Mouse (Mus musculus): Measurements from ENCODE around the gene Rnf126. TPM values are rescaled to one million over a fixed set of nuclear protein-coding genes. Genes with fewer than 3 reads are reported as not detected.
"Not testable (repeated sequence)": the region's sequence is repeated elsewhere in the genome, so short reads cannot be mapped to it uniquely, and the experiment has no call there.

The Rnf126 gene
- total RNA-seq, 2 experiments from 2014 or later = 95.4 to 97.1 TPM

GRCm38 (mm10) chr10:79773208-79773607, 6.5 kb upstream of the Rnf126 start:
- intact Hi-C loops (cut with DNase I) = no loop called here
- no peak for DNase-seq (ENCODE audit: low spot score in 2 of 2)

- DNase-seq (ENCODE audit: low spot score in 2 of 2) = no peak
- intact Hi-C loops (cut with DNase I) = no loop called here
Measured at GRCm38 (mm10) chr10:79772320-79772719, 5.6 kb upstream of the Rnf126 start.

- intact Hi-C loops (cut with DNase I) = no loop called here
- no peak for DNase-seq (ENCODE audit: low spot score in 2 of 2)
Measured at GRCm38 (mm10) chr10:79769329-79769728, 2.6 kb upstream of the Rnf126 start.

GRCm38 (mm10) chr10:79768400-79768799, 1.6 kb upstream of the Rnf126 start:
- DNase-seq (ENCODE audit: low spot score in 2 of 2) = peak; percentile 74 to 79
- intact Hi-C loops (cut with DNase I) = no loop called here

- intact Hi-C loops (cut with DNase I) = no loop called here
- DNase-seq (ENCODE audit: low spot score in 2 of 2) = peak; percentile 96 to 98
Measured at GRCm38 (mm10) chr10:79767372-79768244, 856 bp upstream of the Rnf126 start.

- DNase-seq (ENCODE audit: low spot score in 2 of 2) = no peak
- intact Hi-C loops (cut with DNase I) = no loop called here
Measured at GRCm38 (mm10) chr10:79766001-79766507, 698 bp downstream of the Rnf126 start.

- no peak for DNase-seq (ENCODE audit: low spot score in 2 of 2)
- intact Hi-C loops (cut with DNase I) = no loop called here
Measured at GRCm38 (mm10) chr10:79765228-79765745, 1.5 kb downstream of the Rnf126 start.

GRCm38 (mm10) chr10:79764234-79764633, 2.5 kb downstream of the Rnf126 start:
- no peak for DNase-seq (ENCODE audit: low spot score in 2 of 2)

GRCm38 (mm10) chr10:79762875-79763274, 3.9 kb downstream of the Rnf126 start:
- no peak for DNase-seq (ENCODE audit: low spot score in 2 of 2)
- intact Hi-C loops (cut with DNase I) = no loop called here

More at GRCm38 (mm10) chr10:79764234-79764633, 2.5 kb downstream of the Rnf126 start:
- intact Hi-C loops (cut with DNase I) = no loop called here

GRCm38 (mm10) chr10:79760603-79761143, 6.1 kb downstream of the Rnf126 start:
- intact Hi-C loops (cut with DNase I) = no loop called here
- no peak for DNase-seq (ENCODE audit: low spot score in 2 of 2)

GRCm38 (mm10) chr10:79759675-79760074, 7.1 kb downstream of the Rnf126 start:
- intact Hi-C loops (cut with DNase I) = not testable (repeated sequence)

GRCm38 (mm10) chr10:79756660-79757059, 10.1 kb downstream of the Rnf126 start:
- DNase-seq (ENCODE audit: low spot score in 2 of 2) = no peak
- intact Hi-C loops (cut with DNase I) = no loop called here

More at GRCm38 (mm10) chr10:79759675-79760074, 7.1 kb downstream of the Rnf126 start:
- not testable (repeated sequence) for DNase-seq (ENCODE audit: low spot score in 2 of 2)

- DNase-seq (ENCODE audit: low spot score in 2 of 2) = no peak
- intact Hi-C loops (cut with DNase I) = no loop called here
Measured at GRCm38 (mm10) chr10:79755854-79756253, 10.9 kb downstream of the Rnf126 start.

- intact Hi-C loops (cut with DNase I) = no loop called here
- DNase-seq (ENCODE audit: low spot score in 2 of 2) = peak in 1 of 2 experiments; percentile 64
Measured at GRCm38 (mm10) chr10:79754856-79755516, 11.8 kb downstream of the Rnf126 start, which contains the start of gene Fgf22. TSS of gene Fgf22 (plus strand) at chr10:79755076.

GRCm38 (mm10) chr10:79748496-79748895, 18.3 kb downstream of the Rnf126 start:
- intact Hi-C loops (cut with DNase I) = no loop called here
- no peak for DNase-seq (ENCODE audit: low spot score in 2 of 2)

GRCm38 (mm10) chr10:79746774-79747151, 20.0 kb downstream of the Rnf126 start:
- intact Hi-C loops (cut with DNase I) = no loop called here
- DNase-seq (ENCODE audit: low spot score in 2 of 2) = no peak

GRCm38 (mm10) chr10:79745898-79746773, 20.6 kb downstream of the Rnf126 start, which contains the start of gene Polrmt:
TSS of gene Polrmt (minus strand) at chr10:79746581.
- peak; percentile 98 to 99 for DNase-seq (ENCODE audit: low spot score in 2 of 2)
- intact Hi-C loops (cut with DNase I) = no loop called here

GRCm38 (mm10) chr10:79745411-79745810, 21.3 kb downstream of the Rnf126 start:
- DNase-seq (ENCODE audit: low spot score in 2 of 2) = no peak
- intact Hi-C loops (cut with DNase I) = no loop called here
